Mouse (Mus musculus): ENCODE results near the gene Maob.

The Maob gene

GRCm38 (mm10) chrX:16817261-16817769 lies at the start of gene Maob:
Maob (minus strand) TSS chrX:16817366.
- no peak for DNase-seq

GRCm38 (mm10) chrX:16860244-16860643 lies 43.1 kb upstream of the Maob start:
- no peak for DNase-seq

GRCm38 (mm10) chrX:16846034-16846433 lies 28.9 kb upstream of the Maob start:
- DNase-seq, result no peak

- DNase-seq, result no peak
Observed at GRCm38 (mm10) chrX:16841443-16841842, 24.3 kb upstream of the Maob start.

GRCm38 (mm10) chrX:16837293-16837692 lies 20.1 kb upstream of the Maob start:
- DNase-seq, result no peak

GRCm38 (mm10) chrX:16836488-16837082 lies 19.4 kb upstream of the Maob start:
- DNase-seq, result no peak

GRCm38 (mm10) chrX:16826028-16826427 lies 8.9 kb upstream of the Maob start:
- DNase-seq, result no peak

- no peak for DNase-seq
Observed at GRCm38 (mm10) chrX:16815965-16816364, 1.2 kb downstream of the Maob start.

- no peak for DNase-seq
Observed at GRCm38 (mm10) chrX:16812080-16812479, 5.1 kb downstream of the Maob start.

- DNase-seq, result no peak
Observed at GRCm38 (mm10) chrX:16767453-16767852, 49.7 kb downstream of the Maob start.

GRCm38 (mm10) chrX:16766156-16766555 lies 51.0 kb downstream of the Maob start:
- DNase-seq, result no peak

GRCm38 (mm10) chrX:16761430-16761829 lies 55.7 kb downstream of the Maob start:
- DNase-seq, result no peak

- DNase-seq, result no peak
Observed at GRCm38 (mm10) chrX:16754761-16755160, 62.4 kb downstream of the Maob start.

GRCm38 (mm10) chrX:16748932-16749331 lies 68.2 kb downstream of the Maob start:
- DNase-seq, result no peak

GRCm38 (mm10) chrX:16714033-16714432 lies 103.1 kb downstream of the Maob start:
- no peak for DNase-seq

GRCm38 (mm10) chrX:16706094-16706493 lies 111.1 kb downstream of the Maob start:
- no peak for DNase-seq
